Mouse (Mus musculus): ENCODE measurements around the gene Rxfp2.
A peak's percentile ranks its signal among the peaks of the same experiment; 100 is the strongest.

Gene Rxfp2

GRCm38 (mm10) chr5:150046438-150046837, 28.0 kb downstream of the Rxfp2 start:
- no peak for DNase-seq

- peak; percentile 22 for DNase-seq
Observed at GRCm38 (mm10) chr5:150049946-150050345, 31.5 kb downstream of the Rxfp2 start.

GRCm38 (mm10) chr5:150051828-150052227, 33.4 kb downstream of the Rxfp2 start:
- DNase-seq: peak; percentile 33

- DNase-seq: no peak
Observed at GRCm38 (mm10) chr5:150053294-150053693, 34.8 kb downstream of the Rxfp2 start.

GRCm38 (mm10) chr5:150053956-150054355, 35.5 kb downstream of the Rxfp2 start:
- no peak for DNase-seq

GRCm38 (mm10) chr5:150055322-150055721, 36.8 kb downstream of the Rxfp2 start:
- DNase-seq: no peak

- DNase-seq: no peak
Observed at GRCm38 (mm10) chr5:150056056-150056455, 37.6 kb downstream of the Rxfp2 start.

GRCm38 (mm10) chr5:150058845-150059244, 40.4 kb downstream of the Rxfp2 start:
- DNase-seq: no peak

- no peak for DNase-seq
Observed at GRCm38 (mm10) chr5:150059466-150059865, 41.0 kb downstream of the Rxfp2 start.

GRCm38 (mm10) chr5:150061086-150061485, 42.6 kb downstream of the Rxfp2 start:
- no peak for DNase-seq

- no peak for DNase-seq
Observed at GRCm38 (mm10) chr5:150064286-150064685, 45.8 kb downstream of the Rxfp2 start.

GRCm38 (mm10) chr5:150070086-150070485, 51.6 kb downstream of the Rxfp2 start:
- DNase-seq: peak; percentile 28

GRCm38 (mm10) chr5:150071738-150072137, 53.3 kb downstream of the Rxfp2 start:
- DNase-seq: no peak

- DNase-seq: peak; percentile 20
Observed at GRCm38 (mm10) chr5:150079866-150080797, 61.7 kb downstream of the Rxfp2 start.

GRCm38 (mm10) chr5:150082696-150083095, 64.2 kb downstream of the Rxfp2 start:
- no peak for DNase-seq

GRCm38 (mm10) chr5:150083190-150083589, 64.7 kb downstream of the Rxfp2 start:
- DNase-seq: no peak

- DNase-seq: peak; percentile 62
Observed at GRCm38 (mm10) chr5:150097620-150098019, 79.1 kb downstream of the Rxfp2 start.

GRCm38 (mm10) chr5:150098754-150099153, 80.3 kb downstream of the Rxfp2 start:
- DNase-seq: no peak

GRCm38 (mm10) chr5:150101789-150102188, 83.3 kb downstream of the Rxfp2 start:
- no peak for DNase-seq

GRCm38 (mm10) chr5:150106358-150106757, 87.9 kb downstream of the Rxfp2 start:
- no peak for DNase-seq

GRCm38 (mm10) chr5:150111236-150111635, 92.8 kb downstream of the Rxfp2 start:
- DNase-seq: no peak

- peak; percentile 43 for DNase-seq
Observed at GRCm38 (mm10) chr5:150114007-150114406, 95.5 kb downstream of the Rxfp2 start.

GRCm38 (mm10) chr5:150114778-150115177, 96.3 kb downstream of the Rxfp2 start:
- no peak for DNase-seq

- DNase-seq: no peak
Observed at GRCm38 (mm10) chr5:150115271-150116092, 97.0 kb downstream of the Rxfp2 start.
